Mouse (Mus musculus) limb, embryonic 15.5 days (tissue): ENCODE measurements around the gene Fam167b. TPM values are rescaled to one million over a fixed set of nuclear protein-coding genes. Genes with fewer than 3 reads are reported as not detected.

ENCODE experiments used
- ATAC-seq: fragments of 200-750 bp; cut with Nextera tagmentation; 2 replicates; pipeline ENCODE4 v1.8.0; 2017; ENCODE audit warnings: low read depth, moderate TSS enrichment; ENCODE audit not compliant: insufficient number of reproducible peaks, low FRiP score, low TSS enrichment
- H3K27ac ChIP-seq: fragments of 300-500 bp; sonication (generic); 2 replicates; pipeline ENCODE4 v1.5.1; 2015; ENCODE audit warnings: moderate library complexity, mild to moderate bottlenecking, inconsistent platforms
- H3K27me3 ChIP-seq: fragments of 300-500 bp; sonication (generic); 2 replicates; pipeline ENCODE4 v1.6.1; 2015; ENCODE audit warnings: inconsistent platforms
- H3K36me3 ChIP-seq: fragments of 300-500 bp; sonication (generic); 2 replicates; pipeline ENCODE4 v1.6.1; 2015; ENCODE audit warnings: inconsistent platforms
- H3K4me1 ChIP-seq: fragments of 300-500 bp; sonication (generic); 2 replicates; pipeline ENCODE4 v1.6.1; 2015; ENCODE audit warnings: inconsistent platforms
- H3K4me2 ChIP-seq: fragments of 300-500 bp; sonication (generic); 2 replicates; pipeline ENCODE4 v1.6.1; 2015; ENCODE audit warnings: mild to moderate bottlenecking, inconsistent platforms
- H3K4me3 ChIP-seq: fragments of 300-500 bp; sonication (generic); 2 replicates; pipeline ENCODE4 v1.5.1; 2015; ENCODE audit warnings: mild to moderate bottlenecking, inconsistent platforms
- H3K9ac ChIP-seq: fragments of 300-500 bp; sonication (generic); 2 replicates; pipeline ENCODE4 v1.6.1; 2015; ENCODE audit warnings: inconsistent platforms
- H3K9me3 ChIP-seq: fragments of 300-500 bp; sonication (generic); 2 replicates; pipeline ENCODE4 v1.6.1; 2016; ENCODE audit warnings: inconsistent platforms
- WGBS: fragments of 180-500 bp; shearing (Covaris S2); methylation state at CpG from one replicate; pipeline ENCODE4 v1.1.7; 2015; 5-methylcytosine and 5-hydroxymethylcytosine counted together
- polyA plus RNA-seq: library from polyadenylated mRNA; unstranded; fragments of >200 nt; fragmentation: Nextera tagmentation; extraction: Ambion mirVana; gene quantifications from 2 replicates; pipeline ENCODE4 v1.2.1, GENCODE M21; 2015

Fam167b gene
- polyA plus RNA-seq, 1 experiment from 2014 or later, result 6.9 TPM

GRCm38 (mm10) chr4:129618786-129619691 is 40.7 kb upstream of the Fam167b start, which contains the start of gene Iqcc:
Gene Iqcc (minus strand): TSS chr4:129619099.
- Histone ChIP-seq H3K9ac (peak within 1 kb of the TSS; percentile 71), H3K9me3 (no peaks in the 10 kb centered on the region), H3K4me3 (peak within 1 kb of the TSS; percentile 67), H3K4me2 (peak within 1 kb of the TSS; percentile 73), H3K27me3 (no peaks in the 10 kb centered on the region), H3K4me1 (peaks cover 37% of the 10 kb centered on the region), H3K36me3 (peaks cover 20% of the 10 kb centered on the region), H3K27ac (peak within 1 kb of the TSS; percentile 93)
- ATAC-seq, result peak; percentile 88
- WGBS, result 4% methylated on average over 44 of the region's 44 CpGs

DNA sequence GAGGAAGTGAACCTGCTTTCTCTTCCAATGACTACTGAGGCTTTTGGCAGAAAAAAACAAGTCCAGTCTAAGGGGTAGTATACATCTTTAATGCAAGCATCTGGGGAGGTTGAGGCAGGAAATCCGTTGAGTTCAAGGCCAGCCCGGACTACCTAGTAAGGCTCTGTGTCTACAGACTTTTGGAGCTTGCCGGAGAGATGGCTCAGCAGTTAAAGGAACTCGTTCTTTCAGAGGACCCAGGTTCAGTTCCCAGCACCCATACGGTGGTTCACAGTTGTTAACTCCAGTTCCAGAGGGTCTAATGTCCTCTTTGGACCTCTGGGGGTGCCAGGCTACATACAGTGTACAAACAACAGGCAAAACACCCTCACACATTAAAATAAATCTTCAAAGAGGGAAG is 39.7 kb upstream of the Fam167b start:
- 94% methylated on average over 5 of the region's 5 CpGs for WGBS
- H3K9me3 ChIP-seq, result no peaks in the 10 kb centered on the region
- H3K36me3 ChIP-seq, result peaks cover 20% of the 10 kb centered on the region
- no peak overlapping the region; the same call in 1 of the 2 replicates for H3K27ac ChIP-seq
- no peaks in the 10 kb centered on the region for H3K27me3 ChIP-seq
- 0 out of 2 replicates have a peak overlapping the region, but pooled peaks have one; percentile 71 for H3K9ac ChIP-seq
- peaks cover 34% of the 10 kb centered on the region for H3K4me1 ChIP-seq
- ATAC-seq, result no peak
- peak overlapping the region; percentile 73 for H3K4me2 ChIP-seq
- peak overlapping the region; percentile 67 for H3K4me3 ChIP-seq

DNA sequence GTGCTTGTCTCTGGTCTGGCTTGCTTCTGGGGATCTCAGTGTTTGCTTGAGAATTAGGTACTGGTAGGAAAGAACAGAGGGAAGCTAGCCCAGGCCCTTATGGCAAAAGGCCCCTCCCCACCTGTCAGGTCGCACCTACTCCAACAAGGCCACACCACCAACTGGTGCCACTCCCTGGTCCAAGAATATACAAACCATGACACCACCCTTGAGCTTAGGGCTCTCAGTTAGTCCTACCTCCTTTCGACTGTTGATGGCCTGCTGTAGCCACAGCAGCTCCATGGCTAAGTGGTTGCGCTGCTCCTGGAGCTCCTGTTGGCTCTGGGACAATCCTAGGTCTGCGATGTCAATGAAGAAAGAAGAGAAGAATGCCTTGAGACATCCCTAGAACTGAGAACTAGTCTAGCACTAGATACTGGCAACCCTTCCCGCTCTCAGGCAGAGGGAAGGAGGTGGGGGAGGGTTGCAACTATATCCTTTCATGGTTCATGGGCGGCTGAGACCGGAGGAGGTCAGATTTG is 38.8 kb upstream of the Fam167b start:
- Histone ChIP-seq H3K9ac (no peak overlapping the region), H3K9me3 (no peaks in the 10 kb centered on the region), H3K4me1 (peaks cover 26% of the 10 kb centered on the region), H3K27ac (no peak overlapping the region), H3K27me3 (no peaks in the 10 kb centered on the region), H3K4me2 (no peak overlapping the region), H3K36me3 (peaks cover 20% of the 10 kb centered on the region), H3K4me3 (no peak overlapping the region)
- no peak for ATAC-seq
- 92% methylated on average over 7 of the region's 7 CpGs for WGBS

DNA sequence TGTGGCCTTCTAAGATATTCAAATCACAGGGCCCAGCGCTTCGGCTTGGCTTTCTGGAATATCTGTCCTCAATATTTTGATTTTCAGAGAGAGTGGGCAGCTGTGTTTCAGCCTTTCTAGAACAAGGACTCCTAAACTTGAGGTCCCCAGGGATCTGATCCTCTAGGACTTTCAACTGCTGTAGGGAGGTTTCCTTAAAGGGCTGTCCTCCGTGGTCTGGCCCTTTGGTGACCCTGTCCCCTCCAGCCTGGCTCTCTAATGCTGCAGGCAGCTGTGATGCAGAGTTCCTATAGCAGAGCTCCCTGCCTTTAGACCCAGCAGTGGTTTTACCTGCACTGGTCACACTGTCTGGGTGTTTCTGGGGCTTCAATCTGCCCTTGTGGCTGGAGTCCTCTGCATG is 38.3 kb upstream of the Fam167b start:
- WGBS, result 88% methylated on average over 3 of the region's 3 CpGs
- ATAC-seq, result no peak
- Histone ChIP-seq H3K27me3 (no peaks in the 10 kb centered on the region), H3K4me1 (peaks cover 20% of the 10 kb centered on the region), H3K4me2 (no peak overlapping the region), H3K9ac (no peak overlapping the region), H3K27ac (no peak overlapping the region), H3K36me3 (peaks cover 20% of the 10 kb centered on the region), H3K9me3 (no peaks in the 10 kb centered on the region), H3K4me3 (no peak overlapping the region)

GRCm38 (mm10) chr4:129615801-129616290 is 37.5 kb upstream of the Fam167b start:
- Histone ChIP-seq H3K27me3 (no peaks in the 10 kb centered on the region), H3K4me1 (peaks cover 13% of the 10 kb centered on the region), H3K9me3 (no peaks in the 10 kb centered on the region), H3K4me3 (no peak overlapping the region), H3K4me2 (no peak overlapping the region), H3K9ac (no peak overlapping the region), H3K27ac (no peak overlapping the region), H3K36me3 (peaks cover 18% of the 10 kb centered on the region)
- no peak for ATAC-seq
- WGBS, result 89% methylated on average over 9 of the region's 9 CpGs

GRCm38 (mm10) chr4:129614093-129614492 is 35.7 kb upstream of the Fam167b start, which contains the start of gene Dcdc2b:
Gene Dcdc2b (minus strand): TSS chr4:129614257.
- no peaks in the 10 kb centered on the region for H3K9me3 ChIP-seq
- H3K27me3 ChIP-seq, result no peaks in the 10 kb centered on the region
- H3K9ac ChIP-seq, result no peak within 1 kb of the TSS
- no peak within 1 kb of the TSS for H3K4me3 ChIP-seq
- H3K4me1 ChIP-seq, result peaks cover 11% of the 10 kb centered on the region
- peaks cover 26% of the 10 kb centered on the region for H3K36me3 ChIP-seq
- H3K4me2 ChIP-seq, result no peak within 1 kb of the TSS
- WGBS, result 80% methylated on average over 6 of the region's 6 CpGs
- no peak for ATAC-seq
- H3K27ac ChIP-seq, result no peak within 1 kb of the TSS

DNA sequence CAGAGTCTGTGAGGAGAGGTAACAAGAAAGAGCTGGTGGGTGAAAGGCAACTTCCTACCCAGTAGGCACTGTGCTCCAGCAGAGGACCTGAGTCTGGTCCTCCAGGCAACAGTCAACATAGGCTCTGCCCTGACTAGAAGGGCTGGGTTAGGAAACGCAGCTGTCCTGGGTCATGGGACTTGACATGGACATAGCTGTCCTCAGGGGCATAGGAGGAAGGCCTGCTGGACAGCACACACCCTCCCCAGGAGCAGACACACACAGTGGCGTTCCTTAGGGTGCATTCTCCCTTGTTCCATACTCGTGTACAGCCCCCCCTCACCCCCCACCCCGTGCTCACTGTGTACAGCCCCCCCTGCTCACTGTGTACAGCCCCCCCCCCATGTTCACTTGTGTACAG is 32.1 kb upstream of the Fam167b start:
- WGBS, result 63% methylated on average over 4 of the region's 4 CpGs
- Histone ChIP-seq H3K27ac (no peak overlapping the region), H3K27me3 (no peaks in the 10 kb centered on the region), H3K4me3 (no peak overlapping the region), H3K9ac (no peak overlapping the region), H3K36me3 (peaks cover 34% of the 10 kb centered on the region), H3K4me2 (no peak overlapping the region), H3K9me3 (no peaks in the 10 kb centered on the region), H3K4me1 (0 out of 2 replicates have a peak, but pooled peaks cover 4% of the 10 kb centered on the region)
- ATAC-seq, result no peak

DNA sequence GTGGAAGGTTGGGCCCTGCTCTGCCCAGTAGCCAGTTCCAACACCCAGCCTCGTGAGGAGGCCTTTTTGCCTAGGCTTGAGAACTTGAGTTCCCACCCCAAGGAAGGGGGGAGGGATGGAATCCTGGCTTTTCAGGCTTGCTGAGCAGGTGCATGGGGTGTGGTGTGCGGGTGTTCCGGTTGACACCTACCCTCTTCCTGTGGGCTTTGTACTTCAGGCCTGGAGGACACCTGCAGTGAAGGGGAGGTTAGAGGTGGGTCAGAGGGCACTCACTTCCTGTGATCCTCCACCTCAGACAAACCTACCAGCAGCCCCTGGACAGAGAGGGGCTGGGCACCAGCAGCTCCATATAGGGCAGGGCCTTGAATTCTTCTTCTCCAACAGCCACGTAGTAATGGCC is 31.7 kb upstream of the Fam167b start:
- no peaks in the 10 kb centered on the region for H3K27me3 ChIP-seq
- no peak overlapping the region for H3K9ac ChIP-seq
- H3K4me1 ChIP-seq, result 0 out of 2 replicates have a peak, but pooled peaks cover 4% of the 10 kb centered on the region
- H3K9me3 ChIP-seq, result no peaks in the 10 kb centered on the region
- ATAC-seq, result no peak
- WGBS, result 74% methylated on average over 4 of the region's 4 CpGs
- no peak overlapping the region for H3K4me3 ChIP-seq
- H3K27ac ChIP-seq, result no peak overlapping the region
- H3K4me2 ChIP-seq, result no peak overlapping the region
- peaks cover 37% of the 10 kb centered on the region for H3K36me3 ChIP-seq

GRCm38 (mm10) chr4:129609139-129609631 is 30.8 kb upstream of the Fam167b start:
- ATAC-seq, result peak; percentile 4; the same call in 1 of the 2 replicates
- peaks cover 45% of the 10 kb centered on the region for H3K36me3 ChIP-seq
- no peak overlapping the region for H3K4me3 ChIP-seq
- no peaks in the 10 kb centered on the region for H3K27me3 ChIP-seq
- H3K9ac ChIP-seq, result no peak overlapping the region
- H3K4me2 ChIP-seq, result no peak overlapping the region
- 0 out of 2 replicates have a peak, but pooled peaks cover 4% of the 10 kb centered on the region for H3K4me1 ChIP-seq
- peak overlapping the region; percentile 54; the same call in 1 of the 2 replicates for H3K27ac ChIP-seq
- H3K9me3 ChIP-seq, result no peaks in the 10 kb centered on the region
- 80% methylated on average over 12 of the region's 12 CpGs for WGBS

DNA sequence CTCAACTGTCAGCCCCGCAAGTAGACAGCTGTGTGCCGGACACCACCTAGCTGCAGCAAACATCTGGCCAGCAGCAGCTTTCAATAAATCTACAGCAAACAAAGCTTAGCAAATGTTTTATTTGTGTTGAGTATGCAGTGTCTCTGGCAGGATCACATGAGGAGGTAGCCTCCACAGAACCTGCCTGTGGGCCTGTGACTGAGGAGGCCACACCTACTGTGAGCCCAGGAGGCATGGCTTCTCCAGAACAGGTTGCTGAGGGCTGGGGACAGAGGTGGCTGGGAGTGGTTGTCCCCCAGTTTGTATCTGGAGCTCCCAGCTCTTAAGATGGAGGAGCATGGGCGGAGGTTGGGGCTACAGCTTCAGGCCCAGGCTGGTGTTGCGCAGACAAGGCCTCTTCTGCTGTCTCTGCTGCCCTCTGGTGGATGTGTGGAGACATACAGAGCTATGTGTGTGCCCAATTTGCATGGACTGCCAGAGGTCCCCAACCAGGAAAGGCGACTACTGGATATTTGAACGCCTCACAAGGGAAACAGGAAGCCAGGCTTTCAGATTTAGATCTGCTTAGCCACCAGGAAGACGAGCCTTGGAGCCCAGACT is 30.2 kb upstream of the Fam167b start:
- Histone ChIP-seq H3K4me2 (no peak overlapping the region), H3K4me1 (0 out of 2 replicates have a peak, but pooled peaks cover 4% of the 10 kb centered on the region), H3K4me3 (no peak overlapping the region), H3K27ac (peak overlapping the region; percentile 54), H3K9me3 (no peaks in the 10 kb centered on the region), H3K36me3 (peaks cover 51% of the 10 kb centered on the region), H3K9ac (no peak overlapping the region), H3K27me3 (no peaks in the 10 kb centered on the region)
- ATAC-seq, result peak; percentile 73; the same call in 1 of the 2 replicates
- WGBS, result 35% methylated on average over 7 of the region's 7 CpGs

GRCm38 (mm10) chr4:129600233-129601158 is 22.1 kb upstream of the Fam167b start, which contains the start of the genes Eif3i and Tmem234:
Gene Eif3i (minus strand): TSS chr4:129600648.
Gene Tmem234 (plus strand): TSS chr4:129600668.
- Histone ChIP-seq H3K36me3 (peaks cover 52% of the 10 kb centered on the region), H3K27me3 (no peaks in the 10 kb centered on the region), H3K27ac (peak within 1 kb of the TSS; percentile 82), H3K9me3 (no peaks in the 10 kb centered on the region), H3K4me2 (peak within 1 kb of the TSS; percentile 76), H3K9ac (peak within 1 kb of the TSS; percentile 92), H3K4me1 (peaks cover 30% of the 10 kb centered on the region), H3K4me3 (peak within 1 kb of the TSS; percentile 99)
- WGBS, result under 1% methylated on average over 74 of the region's 74 CpGs
- ATAC-seq, result peak; percentile 70
